Mouse (Mus musculus): ENCODE data around the gene Polr1e.
"Not testable (repeated sequence)": the region's sequence is repeated elsewhere in the genome, so short reads cannot be mapped to it uniquely, and the experiment has no call there.

Polr1e gene

DNA sequence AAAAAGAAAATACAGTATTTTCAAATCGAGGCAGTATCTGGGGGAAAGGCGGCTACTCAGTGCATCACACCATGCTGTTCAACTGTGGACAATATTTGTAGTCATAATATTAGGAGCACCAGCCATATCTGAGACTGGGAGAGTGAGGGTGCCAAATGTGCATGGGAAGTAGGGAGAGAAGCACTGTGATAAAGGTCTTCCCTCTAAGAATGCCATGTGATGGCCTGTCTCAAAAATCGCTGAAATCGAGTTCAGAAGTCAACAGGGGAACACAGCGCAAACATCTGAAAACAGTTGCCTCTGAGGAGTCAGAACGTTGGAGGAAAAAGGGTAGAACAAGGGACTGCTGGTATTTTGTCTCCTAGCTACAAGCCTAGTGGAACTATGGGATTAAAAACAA is 18.4 kb upstream of the Polr1e start:
- no peak for DNase-seq (ENCODE audit: extremely low read depth, low read depth, low spot score)

DNA sequence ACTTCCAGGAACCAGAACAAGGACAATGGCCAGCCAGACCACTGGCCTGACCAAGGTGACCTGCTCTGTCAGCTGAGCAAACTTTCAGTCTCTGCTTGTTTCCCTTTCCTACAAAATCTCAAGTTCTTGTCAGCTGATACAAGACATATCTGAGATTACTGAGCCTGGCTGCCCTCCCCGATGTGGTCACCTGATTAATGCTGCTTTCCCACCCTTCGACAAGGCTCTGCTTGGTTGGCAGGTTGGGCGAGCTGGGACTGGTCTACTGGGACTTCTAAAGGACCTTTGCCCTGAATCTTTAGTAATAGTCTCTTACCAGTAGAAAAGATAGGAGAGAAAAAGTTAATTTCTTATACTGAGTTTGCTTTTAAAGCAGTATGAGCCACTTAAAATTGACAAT is 12.9 kb upstream of the Polr1e start:
- peak; percentile 21 for DNase-seq (ENCODE audit: extremely low read depth, low read depth, low spot score)

DNA sequence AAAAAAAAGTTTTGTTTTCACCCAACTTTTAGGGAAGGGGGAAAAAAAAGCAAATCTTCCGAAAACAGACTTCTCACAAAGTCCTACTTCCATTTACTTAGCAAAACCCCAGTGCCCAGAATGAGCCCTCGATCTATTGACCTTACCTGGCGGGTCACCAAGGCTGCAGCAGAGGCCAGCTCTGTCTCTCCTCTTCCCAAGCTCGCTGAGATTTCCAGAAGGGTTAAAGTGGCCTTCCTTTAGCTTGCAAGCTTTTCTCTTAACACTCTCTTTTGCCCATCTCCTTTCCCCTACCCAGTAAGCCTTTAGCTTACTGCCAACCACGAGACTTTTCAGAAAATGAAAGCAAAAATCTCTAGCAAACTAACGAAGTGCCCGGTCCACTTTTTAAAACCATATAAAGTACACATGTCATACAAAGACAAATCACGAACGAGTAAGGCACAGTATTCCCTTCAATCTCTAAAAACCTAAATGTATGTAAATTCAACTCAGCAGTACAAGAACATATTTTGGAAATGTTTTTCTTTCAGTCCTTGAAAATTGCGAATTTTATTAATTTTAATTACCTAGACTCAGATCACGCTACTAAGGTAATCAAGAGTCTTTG is 7.5 kb upstream of the Polr1e start:
- no peak for DNase-seq (ENCODE audit: extremely low read depth, low read depth, low spot score)

DNA sequence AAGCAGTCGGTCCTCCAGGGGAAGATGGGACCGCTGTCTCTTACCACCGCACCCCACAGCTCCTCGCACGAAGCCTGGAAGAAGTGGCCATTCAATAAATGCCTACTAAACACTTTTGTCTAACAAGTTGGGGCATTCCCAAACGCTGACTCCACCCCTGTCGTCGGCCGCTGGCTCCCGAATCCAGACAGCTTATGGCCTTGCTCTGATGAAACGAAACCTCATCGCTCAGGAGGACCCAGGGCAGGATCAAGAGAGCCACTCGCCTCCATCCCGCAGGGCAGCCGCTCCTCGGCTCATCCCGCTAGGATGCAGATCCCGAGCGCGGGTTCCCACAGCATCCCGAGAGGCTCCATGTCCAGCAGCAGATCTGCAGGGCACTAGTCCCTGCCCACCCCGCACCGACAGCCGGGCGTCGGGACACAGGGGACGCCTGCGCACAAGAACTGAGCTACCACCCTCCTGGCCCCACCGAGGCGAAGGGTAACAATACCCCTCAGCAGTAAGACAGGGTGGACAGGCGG is 6.7 kb upstream of the Polr1e start:
- DNase-seq (ENCODE audit: extremely low read depth, low read depth, low spot score), result peak; percentile 18

DNA sequence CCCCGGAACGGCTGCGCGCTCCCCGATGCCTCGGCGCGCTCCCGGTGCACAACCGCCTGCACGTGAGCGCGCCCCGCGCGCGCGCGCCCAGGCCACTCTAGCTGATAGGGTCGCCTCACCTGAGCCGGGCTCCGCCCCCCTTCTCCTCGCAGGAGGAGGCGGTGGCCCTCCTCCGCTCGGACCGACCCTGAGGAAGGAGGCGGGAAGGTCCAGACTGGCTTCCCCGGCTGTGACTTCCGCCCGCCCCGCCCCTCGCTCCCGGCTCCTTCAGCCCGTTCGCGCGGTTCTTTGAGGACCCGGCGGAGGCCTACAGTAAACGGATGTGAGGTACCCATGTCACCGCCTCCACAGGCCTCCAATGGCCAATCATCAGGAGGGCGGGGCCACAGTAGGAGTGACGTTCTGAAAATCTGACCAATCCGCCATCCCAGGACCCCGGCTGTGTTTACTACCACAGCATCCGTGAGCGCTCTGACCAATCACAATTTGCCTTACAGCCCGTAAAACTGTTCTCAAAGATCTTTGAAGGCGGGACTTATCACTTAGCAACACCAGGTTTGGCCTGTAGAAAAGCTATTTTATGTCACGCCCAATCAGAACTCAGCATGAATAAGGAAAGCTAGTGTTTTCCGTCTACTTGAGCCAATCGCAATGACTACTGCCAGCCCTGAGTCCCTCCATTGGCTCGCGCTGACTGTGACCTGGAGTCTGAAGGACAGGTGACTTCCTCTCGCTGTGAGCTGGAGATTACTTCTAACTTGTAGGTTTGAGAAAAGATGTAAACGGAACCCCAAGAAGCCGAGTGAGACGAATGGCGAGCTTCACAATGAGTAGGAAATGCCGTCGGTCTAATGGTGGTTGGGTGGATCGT is 6.0 kb upstream of the Polr1e start, which contains the start of gene Zbtb5:
Gene Zbtb5, minus strand, starts transcription at position 308 of the 871 bp plus-strand sequence.
- peak; percentile 100 for DNase-seq (ENCODE audit: extremely low read depth, low read depth, low spot score)

DNA sequence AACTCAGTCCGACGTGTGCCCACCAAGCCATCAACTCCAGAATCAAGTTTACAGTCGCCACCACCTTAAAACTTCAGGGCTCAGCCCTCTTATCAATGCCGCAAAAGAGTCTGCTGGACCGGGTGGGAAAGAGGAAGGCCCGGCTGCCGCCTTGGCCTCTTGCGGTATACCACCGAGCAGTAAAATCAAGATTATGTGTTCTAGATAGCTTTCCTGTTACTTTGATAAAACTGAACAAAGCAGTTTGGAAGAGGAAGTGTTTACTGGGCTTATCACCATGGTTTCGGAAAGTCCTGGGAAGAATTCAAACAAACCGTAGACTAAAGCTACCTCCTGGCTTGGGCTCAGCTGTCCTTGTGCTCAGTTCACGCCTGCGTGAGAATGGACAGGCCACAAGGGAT is 5.4 kb upstream of the Polr1e start:
- no peak for DNase-seq (ENCODE audit: extremely low read depth, low read depth, low spot score)

DNA sequence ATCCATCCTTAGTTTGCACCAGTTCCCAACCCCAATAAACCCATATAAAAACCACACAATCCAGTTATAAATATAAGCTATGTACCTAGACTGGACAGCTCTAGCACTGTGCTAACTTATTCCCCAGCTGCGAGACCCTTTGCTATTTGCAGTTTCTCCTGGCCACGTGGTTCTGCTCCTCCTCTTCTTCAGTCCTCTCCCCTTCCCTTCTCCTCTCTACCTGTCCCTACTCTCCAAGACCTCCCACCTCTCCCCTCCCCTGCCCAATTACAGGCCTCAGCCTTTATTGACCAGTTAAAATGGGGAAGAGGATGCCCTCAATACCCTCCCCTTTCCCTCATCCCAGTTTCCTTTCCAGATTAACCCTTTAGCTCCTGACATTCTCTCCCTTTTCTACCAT is 4.8 kb upstream of the Polr1e start:
- DNase-seq (ENCODE audit: extremely low read depth, low read depth, low spot score), result no peak

DNA sequence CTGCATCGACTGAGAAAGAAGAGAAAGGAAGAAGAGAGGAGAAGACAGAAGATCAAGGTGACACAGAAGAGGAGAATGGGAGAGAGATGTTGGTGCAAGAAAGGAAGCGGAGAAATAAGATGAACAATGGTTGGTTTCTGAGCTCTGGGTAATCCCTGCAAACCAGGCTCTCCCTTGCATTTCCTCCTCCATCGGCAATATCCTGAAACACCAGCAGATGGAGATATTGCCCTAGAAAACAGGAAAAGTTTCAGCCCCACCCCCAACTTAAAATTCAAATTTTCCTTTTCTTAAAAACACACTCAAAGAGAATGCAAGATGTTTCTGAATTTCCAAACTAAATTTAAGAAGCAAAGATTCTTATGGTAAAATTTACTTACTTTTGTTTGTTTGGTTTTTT is 2.8 kb upstream of the Polr1e start:
- no peak for DNase-seq (ENCODE audit: extremely low read depth, low read depth, low spot score)

DNA sequence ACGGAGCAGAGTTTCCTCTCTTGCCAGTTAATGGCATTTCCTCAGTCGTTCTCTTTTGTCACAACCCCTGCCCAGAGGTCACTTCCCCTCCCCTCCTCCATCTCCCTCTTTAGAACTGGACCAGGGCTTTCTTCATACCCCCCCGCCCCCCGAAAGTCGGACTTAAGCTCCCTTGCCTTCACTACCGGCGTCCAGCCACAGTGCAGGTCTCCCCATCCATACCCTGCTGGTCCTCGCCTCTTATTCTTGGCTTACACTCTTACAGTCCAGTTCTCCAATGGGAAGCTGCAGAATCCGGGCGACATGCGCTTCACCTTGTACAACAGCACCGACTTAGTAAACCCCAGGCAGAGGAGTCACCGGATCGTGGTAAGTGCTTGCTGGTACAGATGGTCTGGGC is 626 bp downstream of the Polr1e start:
- DNase-seq (ENCODE audit: extremely low read depth, low read depth, low spot score), result no peak

DNA sequence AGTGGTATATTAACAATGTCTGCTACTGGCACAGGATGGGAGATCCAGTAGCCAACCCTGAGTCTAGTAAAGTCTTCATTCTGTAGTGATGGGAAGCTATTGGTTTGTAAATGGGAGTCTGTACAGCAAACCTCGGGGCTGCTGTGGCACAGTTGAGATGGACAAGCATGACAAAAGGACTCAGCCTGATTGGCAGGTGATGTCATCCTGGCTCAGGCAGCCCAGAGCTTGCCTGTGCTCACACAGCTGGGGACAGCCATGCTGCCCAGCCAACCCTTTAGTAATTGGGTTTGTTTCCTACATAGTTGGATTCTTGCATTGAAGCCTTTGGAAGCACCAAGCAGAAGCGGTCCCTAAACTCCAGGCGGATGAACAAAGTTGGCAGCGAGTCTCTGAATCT is 8.1 kb downstream of the Polr1e start:
- DNase-seq (ENCODE audit: extremely low read depth, low read depth, low spot score), result no peak

DNA sequence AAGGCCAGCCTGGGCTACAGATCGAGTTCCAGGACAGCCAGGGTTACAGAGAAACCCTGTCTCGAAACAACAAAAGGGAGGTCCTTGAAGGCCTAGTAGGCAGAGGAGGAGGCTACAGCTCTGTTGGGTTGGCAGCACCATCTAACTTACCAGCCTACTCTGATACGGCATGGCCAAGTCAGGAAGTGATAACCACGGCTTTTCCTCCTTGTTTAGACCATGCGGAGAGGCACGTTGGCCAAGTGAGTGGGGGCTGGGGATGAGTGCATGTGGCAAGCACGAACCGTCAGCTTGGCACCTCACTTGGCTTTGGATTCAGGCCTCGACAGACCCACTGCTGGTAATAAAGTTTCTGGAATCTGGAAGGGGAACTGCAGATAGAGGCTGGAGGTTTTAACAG is 14.2 kb downstream of the Polr1e start:
- DNase-seq (ENCODE audit: extremely low read depth, low read depth, low spot score), result no peak

DNA sequence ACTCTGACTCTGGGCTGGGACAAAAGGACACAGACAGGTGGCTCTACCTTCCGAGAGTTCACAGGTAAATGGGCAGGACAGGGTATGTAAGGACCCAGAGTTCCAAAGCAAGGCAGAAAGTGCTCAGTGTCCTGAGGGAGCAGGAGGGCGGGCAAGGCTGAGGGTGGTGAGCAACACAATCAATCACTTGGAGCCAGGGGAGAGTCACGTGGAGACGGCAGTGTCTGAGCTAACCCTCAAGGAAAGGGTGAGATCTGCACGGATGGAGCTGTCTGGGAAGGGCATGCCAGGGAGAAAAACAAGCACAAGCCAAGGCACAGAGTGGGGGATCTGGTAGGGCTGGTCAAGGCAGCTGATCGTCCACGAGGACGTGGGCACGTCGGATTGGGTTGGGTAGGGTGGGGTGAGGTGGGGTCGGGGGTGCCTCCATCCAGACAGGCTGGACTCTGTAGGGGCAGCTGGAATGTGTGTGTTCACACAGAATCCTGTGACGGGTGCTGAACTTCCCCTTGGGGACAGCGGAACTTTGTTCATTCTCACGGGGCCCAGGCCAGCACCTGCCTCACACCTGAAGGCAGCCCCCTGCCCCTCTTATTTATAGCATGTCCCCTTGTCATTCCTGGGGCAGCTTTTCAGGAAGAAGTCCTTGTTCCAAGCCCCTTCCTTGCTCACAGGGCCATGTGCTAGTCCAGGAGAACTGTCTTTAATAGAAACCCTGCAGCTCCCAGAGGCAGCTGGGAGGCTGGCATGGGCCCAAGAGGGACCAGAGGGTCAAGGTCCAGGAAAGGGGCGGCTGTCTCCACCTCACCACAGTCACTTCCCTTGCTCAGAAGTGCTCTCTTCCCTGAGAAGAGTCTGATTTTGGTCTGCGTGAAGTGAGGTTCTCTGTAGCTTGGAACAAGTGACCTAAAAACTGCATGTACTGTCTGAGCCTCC is 16.6 kb downstream of the Polr1e start:
- DNase-seq (ENCODE audit: extremely low read depth, low read depth, low spot score), result no peak

DNA sequence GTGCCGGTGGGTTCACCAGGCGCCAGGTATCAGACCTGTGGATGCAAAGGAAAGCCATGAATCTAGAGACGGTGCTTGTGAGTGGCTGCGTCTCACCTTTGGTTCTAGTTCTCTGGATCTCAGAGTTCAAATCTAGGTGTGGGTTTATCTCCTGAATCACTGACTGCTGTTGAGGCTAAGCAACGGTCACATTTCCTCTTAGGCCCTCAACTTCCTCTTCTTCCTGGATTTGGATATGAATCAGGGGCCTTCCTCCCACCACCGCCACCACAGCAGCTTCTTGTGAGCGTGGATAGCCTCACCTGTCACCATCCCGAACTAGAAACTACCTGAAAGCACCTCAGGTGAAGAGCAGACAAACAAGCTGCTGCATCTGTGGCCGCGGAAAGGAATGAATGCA is 17.7 kb downstream of the Polr1e start:
- no peak for DNase-seq (ENCODE audit: extremely low read depth, low read depth, low spot score)

DNA sequence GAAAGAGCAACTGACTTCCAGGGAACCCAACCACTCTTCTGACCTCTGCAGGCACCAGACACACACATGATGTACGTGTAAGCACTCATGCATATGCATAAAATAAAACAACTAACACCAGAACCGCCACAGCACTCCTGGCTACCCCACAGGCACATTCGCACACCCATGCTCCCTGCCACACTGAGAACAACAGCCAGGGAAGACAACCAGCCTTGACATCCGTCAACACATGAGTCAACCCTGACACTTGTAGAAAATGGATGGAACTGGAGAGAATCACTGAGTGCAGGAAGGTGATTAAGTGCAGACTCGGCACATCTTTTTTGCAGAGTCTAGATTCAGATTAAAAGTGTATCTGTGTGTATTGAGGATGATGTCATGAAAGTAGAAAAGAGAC is 18.2 kb downstream of the Polr1e start:
- DNase-seq (ENCODE audit: extremely low read depth, low read depth, low spot score), result no peak

DNA sequence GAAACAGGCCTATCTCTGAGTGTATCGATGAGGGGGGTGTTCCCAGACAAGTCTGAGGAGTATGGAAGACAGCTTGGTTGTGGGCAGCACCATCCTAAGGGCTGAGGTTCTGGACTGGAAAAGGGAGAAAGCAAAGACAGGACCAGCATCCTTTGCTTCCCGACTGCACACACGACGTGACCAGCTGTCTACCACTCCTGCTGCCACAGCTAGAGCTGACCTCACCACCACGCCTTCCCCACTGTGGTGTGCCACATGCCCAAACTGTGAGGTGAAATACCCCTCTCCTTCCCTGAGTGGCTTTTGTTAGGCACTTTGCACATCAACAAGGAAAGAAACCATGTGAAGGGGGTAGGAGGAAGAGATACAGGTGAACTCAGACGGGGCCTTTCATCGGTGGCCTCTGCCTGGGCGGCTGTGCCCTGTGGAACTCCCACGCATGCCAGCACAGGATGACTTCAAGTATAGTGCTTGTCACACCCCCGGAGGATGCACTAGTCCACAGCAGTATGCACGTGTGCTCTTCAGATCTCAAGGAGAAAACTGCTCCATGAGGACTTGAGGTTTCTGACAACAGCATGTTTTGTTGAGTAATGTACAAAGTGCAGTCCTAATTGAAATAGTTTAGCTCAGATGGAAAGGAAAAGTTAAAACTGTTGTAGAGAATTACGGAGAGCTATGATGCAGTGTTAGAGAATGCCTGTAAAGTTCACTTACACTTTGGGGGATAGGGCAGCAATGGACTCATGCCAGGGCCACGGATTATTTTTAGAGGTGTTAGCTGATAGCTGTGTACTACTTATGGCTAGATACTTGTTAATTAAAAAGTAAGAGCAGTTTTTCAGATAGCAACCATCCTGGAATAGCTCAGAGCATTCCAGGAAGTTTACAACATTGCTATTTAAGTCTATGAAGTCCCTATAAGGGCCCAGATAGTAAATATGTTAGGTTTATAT is 19.4 kb downstream of the Polr1e start:
- DNase-seq (ENCODE audit: extremely low read depth, low read depth, low spot score), result no peak

DNA sequence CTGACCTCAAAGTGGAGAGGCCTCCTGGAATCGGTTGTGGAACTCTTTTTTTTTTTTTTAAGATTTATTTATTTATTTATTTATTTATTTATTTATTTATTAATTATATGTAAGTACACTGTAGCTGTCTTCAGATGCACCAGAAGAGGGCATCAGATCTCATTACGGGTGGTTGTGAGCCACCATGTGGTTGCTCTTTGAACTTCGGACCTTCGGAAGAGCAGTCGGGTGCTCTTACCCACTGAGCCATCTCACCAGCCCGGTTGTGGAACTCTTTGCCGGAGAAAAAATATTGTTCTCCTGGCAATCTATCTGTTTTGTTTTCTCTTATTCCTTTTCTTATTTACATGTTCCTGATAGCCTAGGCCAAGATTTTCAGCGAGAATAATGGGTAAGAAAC is 20.5 kb downstream of the Polr1e start:
- not testable (repeated sequence) for DNase-seq (ENCODE audit: extremely low read depth, low read depth, low spot score)

DNA sequence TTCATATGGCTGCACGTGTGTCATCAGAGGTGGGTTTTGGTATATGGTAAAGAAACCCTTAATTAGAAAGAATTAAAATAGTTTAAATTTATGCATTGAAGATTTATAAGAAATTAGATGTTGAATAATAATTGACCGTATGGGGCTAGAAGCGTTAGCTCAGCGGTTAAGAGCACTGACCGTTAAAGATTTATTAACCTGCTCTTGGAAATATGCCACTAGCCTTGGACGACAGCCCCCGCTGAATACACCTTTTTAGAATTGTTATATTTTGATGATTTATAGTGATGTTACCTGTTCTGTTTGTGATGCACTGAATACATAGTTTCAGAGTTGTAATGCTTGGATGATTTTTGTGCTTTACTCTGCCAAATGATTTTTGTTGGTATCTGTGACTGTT is 21.2 kb downstream of the Polr1e start:
- not testable (repeated sequence) for DNase-seq (ENCODE audit: extremely low read depth, low read depth, low spot score)

DNA sequence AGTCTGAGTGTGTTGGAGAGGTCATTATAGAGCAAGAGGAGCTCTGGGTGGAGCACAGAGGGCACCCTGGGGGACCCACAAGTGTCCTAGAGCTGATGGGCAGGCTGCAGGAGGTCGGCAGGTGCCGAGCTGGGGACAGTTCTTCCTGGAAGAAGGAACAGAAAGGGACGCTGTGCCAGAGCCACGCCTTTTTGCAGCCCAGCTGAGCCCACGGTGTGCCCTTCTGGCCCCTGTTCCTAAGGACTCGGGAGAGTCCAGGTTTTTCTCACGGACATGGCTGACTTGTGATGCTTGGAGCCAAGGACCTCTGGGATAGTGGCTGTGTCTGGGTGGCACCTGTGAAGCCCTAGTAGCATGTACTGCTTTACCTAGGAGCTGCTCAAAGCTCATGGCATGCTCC is 22.4 kb downstream of the Polr1e start:
- DNase-seq (ENCODE audit: extremely low read depth, low read depth, low spot score), result no peak

DNA sequence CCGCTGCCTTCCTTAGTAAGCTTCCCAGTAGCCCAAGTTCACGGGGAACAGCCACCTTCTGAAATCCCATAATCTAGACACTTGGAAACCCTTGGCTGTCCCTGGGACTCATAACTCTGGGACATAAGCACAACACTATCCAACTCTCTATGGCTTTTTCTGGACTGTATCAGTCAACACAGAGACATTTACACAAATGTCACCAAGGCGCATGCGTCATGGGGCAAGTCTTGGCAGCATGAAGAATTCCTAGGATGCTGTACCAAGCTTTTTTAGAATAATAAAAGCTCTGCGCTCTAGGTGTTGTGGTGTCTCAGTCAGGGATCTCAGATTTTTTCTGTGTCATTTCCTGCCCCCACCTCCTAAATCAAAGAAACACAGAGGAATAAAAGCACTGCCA is 28.3 kb downstream of the Polr1e start:
- no peak for DNase-seq (ENCODE audit: extremely low read depth, low read depth, low spot score)

DNA sequence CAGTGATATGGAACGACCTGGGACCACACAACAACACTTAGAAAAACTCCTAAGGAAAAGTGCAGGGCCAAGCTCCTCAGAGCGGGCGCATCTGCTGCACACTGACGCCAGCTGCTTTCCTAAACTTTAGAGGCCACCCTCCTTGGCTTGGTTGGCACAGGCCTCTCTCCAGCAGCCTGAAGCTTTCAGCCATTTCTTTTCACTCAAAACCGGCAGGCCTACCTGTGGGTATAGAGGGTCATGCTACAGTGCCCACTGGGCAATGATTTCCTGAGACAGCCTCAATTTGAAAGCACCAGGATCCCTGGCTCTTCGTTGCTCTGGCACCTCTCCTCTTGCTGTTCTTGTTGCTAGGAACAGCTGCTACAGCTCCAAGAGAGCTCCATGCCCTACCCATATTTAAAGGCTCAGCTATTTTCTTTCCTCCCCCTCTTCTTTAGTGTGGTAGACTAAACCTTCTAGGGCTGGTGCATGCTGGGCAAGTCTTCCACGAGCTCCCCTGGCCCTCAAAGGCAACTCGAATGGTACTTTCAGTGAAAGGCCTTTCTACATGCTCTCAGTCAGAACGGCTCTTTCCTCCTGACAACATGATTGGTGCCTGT is 29.0 kb downstream of the Polr1e start:
- DNase-seq (ENCODE audit: extremely low read depth, low read depth, low spot score), result no peak
